Mouse (Mus musculus) heart, embryonic 15.5 days (tissue): ENCODE results near the gene Sec1. TPM values are rescaled to one million over a fixed set of nuclear protein-coding genes. Genes with fewer than 3 reads are reported as not detected.

Source experiments
- ATAC-seq: fragments of 200-750 bp; cut with Nextera tagmentation; replicated peaks from 2 replicates; pipeline ENCODE4 v1.8.0; 2017; ENCODE audit warnings: low read depth, moderate TSS enrichment; ENCODE audit not compliant: insufficient number of reproducible peaks, insufficient read depth, low FRiP score
- H3K27ac ChIP-seq: fragments of 300-500 bp; sonication (generic); 2 replicates; pipeline ENCODE4 v1.5.1; 2015; ENCODE audit warnings: mild to moderate bottlenecking, inconsistent platforms
- H3K27me3 ChIP-seq: fragments of 300-500 bp; sonication (generic); 2 replicates; pipeline ENCODE4 v1.6.1; 2015; ENCODE audit warnings: inconsistent platforms
- H3K36me3 ChIP-seq: fragments of 300-500 bp; sonication (generic); 2 replicates; pipeline ENCODE4 v1.6.1; 2015; ENCODE audit warnings: mild to moderate bottlenecking, inconsistent platforms
- H3K4me1 ChIP-seq: fragments of 300-500 bp; sonication (generic); replicated peaks from 2 replicates; pipeline ENCODE4 v1.6.1; 2015; ENCODE audit warnings: inconsistent platforms
- H3K4me2 ChIP-seq: fragments of 300-500 bp; sonication (generic); 2 replicates; pipeline ENCODE4 v1.6.1; 2015; ENCODE audit warnings: inconsistent platforms, mild to moderate bottlenecking, moderate library complexity
- H3K4me3 ChIP-seq: fragments of 300-500 bp; sonication (generic); 2 replicates; pipeline ENCODE4 v1.5.1; 2015; ENCODE audit warnings: mild to moderate bottlenecking, inconsistent platforms
- H3K9ac ChIP-seq: fragments of 300-500 bp; sonication (generic); 2 replicates; pipeline ENCODE4 v1.6.1; 2015; ENCODE audit warnings: mild to moderate bottlenecking, inconsistent platforms
- H3K9me3 ChIP-seq: fragments of 300-500 bp; sonication (generic); replicated peaks from 2 replicates; pipeline ENCODE4 v1.6.1; 2016; ENCODE audit warnings: inconsistent platforms
- WGBS: fragments of 180-500 bp; shearing (Covaris S2); methylation state at CpG from one replicate; pipeline ENCODE4 v1.1.7; 2015; ENCODE audit warnings: mixed read lengths; 5-methylcytosine and 5-hydroxymethylcytosine counted together
- polyA plus RNA-seq: library from polyadenylated mRNA; unstranded; fragments of >200 nt; fragmentation: Nextera tagmentation; extraction: Ambion mirVana; gene quantifications from 2 replicates; pipeline ENCODE4 v1.2.1, GENCODE M21; 2015

Gene Sec1
- polyA plus RNA-seq, 1 experiment from 2014 or later, result 0.13 TPM

DNA sequence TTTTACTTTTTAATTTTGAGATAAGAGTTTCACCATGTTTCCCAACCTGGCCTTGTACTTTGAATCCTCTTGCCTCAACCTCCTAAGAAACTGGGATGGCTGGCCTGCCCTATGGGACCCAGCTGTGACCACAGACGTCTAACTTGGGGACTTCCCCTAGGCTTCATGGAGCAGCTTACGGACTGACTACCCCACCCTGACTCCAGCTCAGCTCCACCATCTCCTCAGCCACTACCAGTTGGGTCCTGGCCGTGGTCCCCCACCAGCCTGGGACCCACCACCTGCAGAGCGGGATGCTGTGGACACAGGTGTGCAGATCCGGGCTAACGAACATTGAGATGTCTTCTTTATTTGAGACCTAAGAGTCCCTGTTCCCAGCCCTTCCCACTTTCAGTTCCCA, 56.5 kb downstream of the Sec1 start:
- Histone ChIP-seq H3K4me2 (no peak overlapping the region; the same call in 1 of the 2 replicates), H3K4me3 (no peak overlapping the region), H3K36me3 (peaks cover 8% of the 10 kb centered on the region), H3K27ac (no peak overlapping the region), H3K27me3 (no peaks in the 10 kb centered on the region), H3K4me1 (peaks cover 70% of the 10 kb centered on the region), H3K9ac (no peak overlapping the region), H3K9me3 (no peaks in the 10 kb centered on the region)
- 92% methylated on average over 6 of the region's 6 CpGs for WGBS
- no peak for ATAC-seq

DNA sequence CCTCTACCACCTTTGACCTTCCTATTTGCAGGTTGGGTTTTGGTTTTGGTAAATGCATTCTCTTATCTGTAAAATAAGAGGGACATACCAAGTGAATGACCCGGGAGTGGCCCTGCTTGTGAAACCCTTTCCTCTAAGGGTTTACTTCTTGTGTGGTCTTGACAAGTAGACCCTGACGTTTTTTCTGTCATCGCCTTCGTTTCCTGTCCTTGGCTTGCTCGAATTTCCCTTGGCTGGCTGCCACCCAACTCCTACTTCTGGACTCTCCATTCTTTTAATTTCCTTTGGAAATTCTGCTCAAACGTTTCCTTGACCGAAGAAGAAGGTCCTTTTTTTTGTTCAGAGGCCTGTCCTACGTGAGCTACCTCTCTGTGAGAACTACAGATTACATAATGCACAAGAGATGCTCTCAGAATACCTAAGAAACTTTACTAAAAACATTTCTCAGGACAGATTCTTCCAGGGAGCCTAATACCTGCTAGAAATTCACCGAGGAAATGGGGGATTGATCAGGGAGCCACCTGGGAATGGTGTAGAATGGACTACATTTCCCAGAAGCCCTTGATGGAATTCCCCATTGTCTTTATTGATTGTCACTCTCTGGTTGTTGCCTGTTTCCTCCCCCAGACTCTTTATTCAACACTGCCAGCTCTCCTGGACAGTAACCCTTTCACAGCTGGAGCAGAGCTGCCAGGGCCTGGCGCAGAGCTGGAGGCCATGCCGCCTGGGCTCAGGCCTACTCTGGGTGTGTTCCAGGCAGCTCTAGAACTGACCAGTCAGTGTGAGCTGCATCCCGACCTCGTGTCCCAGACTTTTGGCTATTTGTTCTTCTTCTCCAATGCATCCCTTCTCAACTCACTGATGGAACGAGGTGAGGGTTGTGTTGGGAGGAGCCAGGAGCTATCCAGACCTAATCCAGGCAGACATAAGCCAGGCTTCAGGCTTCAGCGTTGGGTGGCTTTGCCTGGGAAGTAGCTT, 58.2 kb downstream of the Sec1 start:
- no peaks in the 10 kb centered on the region for H3K9me3 ChIP-seq
- peaks cover 60% of the 10 kb centered on the region for H3K4me1 ChIP-seq
- H3K4me2 ChIP-seq, result no peak overlapping the region
- H3K27me3 ChIP-seq, result 0 out of 2 replicates have a peak, but pooled peaks cover 4% of the 10 kb centered on the region
- peak overlapping the region; percentile 75 for H3K27ac ChIP-seq
- H3K4me3 ChIP-seq, result no peak overlapping the region
- peak; percentile 32 for ATAC-seq
- no peak overlapping the region for H3K9ac ChIP-seq
- peaks cover 8% of the 10 kb centered on the region for H3K36me3 ChIP-seq
- 58% methylated on average over 15 of the region's 15 CpGs for WGBS

DNA sequence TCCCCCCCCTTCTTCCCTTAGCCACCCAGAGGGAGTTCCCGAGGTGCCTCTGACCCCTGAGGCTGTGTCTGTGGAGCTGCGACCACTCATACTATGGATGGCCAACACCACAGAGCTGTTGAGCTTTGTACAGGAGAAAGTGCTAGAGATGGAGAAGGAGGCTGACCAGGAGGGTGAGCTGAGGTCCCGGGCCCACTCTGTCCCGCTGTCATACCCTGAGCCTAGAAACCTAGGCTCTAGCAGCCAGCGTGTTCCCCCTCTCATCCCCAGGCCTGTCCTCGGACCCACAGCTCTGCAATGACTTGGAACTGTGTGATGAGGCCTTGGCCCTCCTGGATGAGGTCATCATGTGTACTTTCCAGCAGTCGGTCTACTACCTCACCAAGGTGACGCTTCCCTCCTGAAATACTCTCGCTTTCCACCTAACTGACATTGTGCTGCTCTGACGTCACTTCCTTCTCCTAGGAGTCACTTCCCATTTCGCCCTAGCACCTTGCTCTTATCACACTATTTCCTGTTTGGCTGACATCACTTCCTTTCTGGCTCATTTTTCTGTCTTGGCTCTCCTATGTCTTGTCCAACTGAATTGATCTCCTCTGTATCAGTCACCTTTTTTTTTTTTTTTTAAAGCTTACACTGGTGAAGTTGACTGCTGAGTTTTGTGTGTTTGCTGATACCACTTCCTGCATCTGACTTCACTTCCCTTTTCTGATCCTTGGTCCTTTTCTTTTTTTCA, 59.1 kb downstream of the Sec1 start:
- 0 out of 2 replicates have a peak, but pooled peaks cover 4% of the 10 kb centered on the region for H3K27me3 ChIP-seq
- H3K9ac ChIP-seq, result no peak overlapping the region
- WGBS, result 74% methylated on average over 11 of the region's 11 CpGs
- H3K4me3 ChIP-seq, result no peak overlapping the region
- H3K27ac ChIP-seq, result peak overlapping the region; percentile 75
- H3K4me2 ChIP-seq, result no peak overlapping the region
- no peak for ATAC-seq
- H3K4me1 ChIP-seq, result peaks cover 54% of the 10 kb centered on the region
- H3K9me3 ChIP-seq, result no peaks in the 10 kb centered on the region
- H3K36me3 ChIP-seq, result peaks cover 8% of the 10 kb centered on the region

DNA sequence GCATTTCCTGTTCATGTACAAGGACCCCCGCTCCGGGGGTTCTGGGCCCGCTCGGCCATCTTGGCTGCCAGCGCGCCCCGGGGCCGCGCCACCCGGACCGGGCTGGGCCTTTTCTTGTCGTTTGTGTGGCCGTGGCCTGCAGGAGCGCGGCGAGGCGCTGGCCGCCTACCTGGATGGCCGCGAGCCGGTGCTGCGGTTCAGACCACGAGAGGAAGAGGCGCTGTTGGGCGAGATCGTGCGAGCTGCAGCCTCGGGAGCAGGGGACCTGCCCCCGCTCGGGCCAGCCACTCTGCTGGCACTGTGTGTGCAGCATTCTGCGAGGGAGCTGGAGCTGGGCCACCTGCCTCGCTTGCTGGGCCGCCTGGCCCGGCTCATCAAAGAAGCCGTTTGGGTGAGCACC, 61.7 kb downstream of the Sec1 start:
- H3K27ac ChIP-seq, result peak overlapping the region; percentile 64

DNA sequence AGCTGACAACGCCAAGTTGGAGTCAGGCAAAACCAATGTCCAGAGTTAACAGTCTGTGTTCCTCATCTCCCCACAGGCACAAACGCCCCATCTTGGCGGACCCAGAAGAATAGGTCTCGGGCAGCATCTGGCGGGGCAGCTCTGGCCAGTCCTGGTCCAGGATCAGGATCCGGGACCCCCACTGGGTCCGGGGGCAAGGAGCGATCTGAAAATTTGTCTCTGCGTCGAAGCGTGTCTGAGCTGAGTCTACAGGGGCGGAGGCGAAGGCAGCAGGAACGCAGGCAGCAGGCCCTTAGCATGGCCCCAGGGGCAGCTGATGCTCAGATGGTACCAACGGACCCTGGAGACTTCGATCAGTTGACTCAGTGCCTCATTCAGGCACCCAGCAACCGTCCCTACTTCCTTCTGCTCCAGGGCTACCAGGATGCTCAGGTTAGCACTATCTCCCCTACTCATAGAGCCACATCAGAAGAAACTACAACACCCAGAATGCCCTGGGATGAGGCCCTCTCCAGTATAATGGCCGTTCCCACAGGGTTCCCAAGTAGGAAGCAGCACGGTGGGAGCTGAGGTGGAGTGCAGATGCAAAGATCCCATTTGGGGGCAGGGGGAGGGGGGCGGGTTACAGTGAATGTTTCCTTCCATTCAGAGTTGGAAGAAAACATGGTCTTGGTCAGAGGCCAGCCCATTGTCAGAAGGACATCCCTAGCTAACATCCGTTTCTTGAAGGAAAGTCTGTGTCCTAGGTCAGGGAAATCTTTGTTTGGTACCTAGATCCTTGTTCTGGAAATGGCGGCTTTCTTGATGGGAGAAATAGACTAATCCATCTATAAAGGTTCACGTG, 63.9 kb downstream of the Sec1 start:
- H3K9ac ChIP-seq, result no peak overlapping the region
- no peaks in the 10 kb centered on the region for H3K9me3 ChIP-seq
- peaks cover 19% of the 10 kb centered on the region for H3K27me3 ChIP-seq
- no peaks in the 10 kb centered on the region for H3K36me3 ChIP-seq
- peak overlapping the region; percentile 38 for H3K27ac ChIP-seq
- peak overlapping the region; percentile 98 for H3K4me2 ChIP-seq
- ATAC-seq, result no peak
- peaks cover 33% of the 10 kb centered on the region for H3K4me1 ChIP-seq
- 73% methylated on average over 23 of the region's 23 CpGs for WGBS
- peak overlapping the region; percentile 66 for H3K4me3 ChIP-seq

More for the DNA sequence above, 61.7 kb downstream of the Sec1 start:
- Histone ChIP-seq H3K27me3 (peaks cover 11% of the 10 kb centered on the region), H3K9me3 (no peaks in the 10 kb centered on the region), H3K4me3 (peak overlapping the region; percentile 37), H3K4me2 (peak overlapping the region; percentile 69), H3K9ac (peak overlapping the region; percentile 56), H3K4me1 (peaks cover 43% of the 10 kb centered on the region), H3K36me3 (peaks cover 8% of the 10 kb centered on the region)
- peak; percentile 31 for ATAC-seq
- 10% methylated on average over 33 of the region's 35 CpGs for WGBS

DNA sequence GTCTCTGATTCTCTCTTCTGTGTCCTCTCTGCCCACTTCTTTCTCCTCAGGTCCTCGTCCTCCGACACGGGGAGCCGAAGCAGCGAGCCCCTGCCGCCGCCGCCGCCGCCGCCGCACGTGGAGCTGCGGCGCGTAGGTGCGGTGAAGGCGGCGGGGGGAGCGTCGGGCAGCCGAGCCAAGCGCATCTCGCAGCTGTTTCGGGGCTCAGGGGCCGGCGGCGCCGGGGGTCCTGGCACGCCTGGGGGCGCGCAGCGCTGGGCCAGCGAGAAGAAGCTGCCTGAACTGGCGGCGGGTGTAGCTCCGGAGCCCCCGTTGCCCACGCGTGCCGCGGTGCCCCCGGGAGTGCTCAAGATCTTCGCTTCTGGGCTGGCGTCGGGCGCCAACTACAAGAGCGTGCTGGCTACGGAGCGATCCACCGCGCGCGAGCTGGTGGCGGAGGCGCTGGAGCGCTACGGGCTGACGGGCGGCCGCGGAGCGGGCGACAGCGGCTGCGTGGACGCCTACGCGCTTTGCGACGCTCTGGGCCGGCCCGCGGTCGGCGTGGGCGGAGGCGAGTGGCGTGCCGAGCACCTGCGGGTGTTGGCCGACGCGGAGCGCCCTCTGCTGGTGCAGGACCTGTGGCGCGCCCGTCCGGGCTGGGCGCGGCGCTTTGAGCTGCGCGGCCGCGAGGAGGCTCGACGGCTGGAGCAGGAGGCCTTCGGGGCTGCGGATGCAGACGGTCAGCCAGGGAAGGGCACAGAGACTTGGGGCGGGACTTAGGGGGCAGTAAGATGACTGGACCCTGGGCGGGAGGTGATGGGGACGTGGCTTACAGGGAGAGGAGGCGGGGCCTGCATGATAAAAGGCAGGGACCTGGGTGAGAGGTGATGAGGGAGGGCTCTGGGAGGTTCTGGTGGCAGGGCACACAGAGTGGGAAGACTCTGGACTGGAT, 65.6 kb downstream of the Sec1 start:
- WGBS, result under 1% methylated on average over 105 of the region's 105 CpGs
- no peaks in the 10 kb centered on the region for H3K36me3 ChIP-seq
- peak overlapping the region; percentile 78 for H3K27ac ChIP-seq
- no peaks in the 10 kb centered on the region for H3K9me3 ChIP-seq
- H3K9ac ChIP-seq, result peak overlapping the region; percentile 82
- peaks cover 19% of the 10 kb centered on the region for H3K27me3 ChIP-seq
- peak; percentile 68 for ATAC-seq
- H3K4me2 ChIP-seq, result peak overlapping the region; percentile 98
- peak overlapping the region; percentile 66 for H3K4me3 ChIP-seq
- H3K4me1 ChIP-seq, result peaks cover 27% of the 10 kb centered on the region

Other genes starting within 250 kb of the Sec1 start
- gene Ftl1, start 234.5 kb downstream of the Sec1 start, polyA plus RNA-seq, result 3,328 and 3,965 TPM in 2 replicates
- gene Bax, start 227.5 kb downstream of the Sec1 start, polyA plus RNA-seq, result 107 and 112 TPM in 2 replicates
- 0.28 and 1.3 TPM in 2 replicates for gene Tulp2, start 212.5 kb downstream of the Sec1 start, polyA plus RNA-seq
- not detected in 2 replicates for gene Gm45808, start 207.6 kb downstream of the Sec1 start, polyA plus RNA-seq
- gene Dhdh, start 205.6 kb downstream of the Sec1 start, polyA plus RNA-seq, result 4.0 and 4.1 TPM in 2 replicates
- gene Nucb1, start 184.0 kb downstream of the Sec1 start, polyA plus RNA-seq, result 144 and 177 TPM in 2 replicates
- gene Ppp1r15a, start 168.1 kb downstream of the Sec1 start, polyA plus RNA-seq, result 25.3 and 37.6 TPM in 2 replicates
- gene Plekha4, start 168.1 kb downstream of the Sec1 start, polyA plus RNA-seq, result 1.0 and 2.6 TPM in 2 replicates
- 0.24 and 0.82 TPM in 2 replicates for gene Hsd17b14, start 139.5 kb downstream of the Sec1 start, polyA plus RNA-seq
- gene Bcat2, start 124.2 kb downstream of the Sec1 start, polyA plus RNA-seq, result 79.4 and 84.5 TPM in 2 replicates
- 0.13 and 1.2 TPM in 2 replicates for gene Fgf21, start 78.9 kb downstream of the Sec1 start, polyA plus RNA-seq
- gene Fut1, start 77.1 kb downstream of the Sec1 start, polyA plus RNA-seq, result 0.15 and 0.66 TPM in 2 replicates
- 0.33 and 0.35 TPM in 2 replicates for gene Izumo1, start 72.6 kb downstream of the Sec1 start, polyA plus RNA-seq
- gene Rasip1, start 66.9 kb downstream of the Sec1 start, polyA plus RNA-seq, result 19.6 and 23.4 TPM in 2 replicates
- 7.3 and 7.4 TPM in 2 replicates for gene Mamstr, start 54.4 kb downstream of the Sec1 start, polyA plus RNA-seq
- gene Fut2, start 28.0 kb downstream of the Sec1 start, polyA plus RNA-seq, result 1.5 and 1.6 TPM in 2 replicates
- 0.14 TPM in 1 of 2 replicates, not detected in the other for gene Ntn5, start 10.4 kb downstream of the Sec1 start, polyA plus RNA-seq
- 5.1 and 6.0 TPM in 2 replicates for gene Car11, start 5.4 kb upstream of the Sec1 start, polyA plus RNA-seq
- 3.0 and 4.3 TPM in 2 replicates for gene Dbp, start 10.7 kb upstream of the Sec1 start, polyA plus RNA-seq
- gene Rpl18, start 21.1 kb upstream of the Sec1 start, polyA plus RNA-seq, result 540 and 572 TPM in 2 replicates
- 13.7 and 21.0 TPM in 2 replicates for gene Sphk2, start 23.6 kb upstream of the Sec1 start, polyA plus RNA-seq
- 0.25 and 0.65 TPM in 2 replicates for gene Fam83e, start 26.8 kb upstream of the Sec1 start, polyA plus RNA-seq
- gene Spaca4, start 31.4 kb upstream of the Sec1 start, polyA plus RNA-seq, result not detected in 2 replicates
- gene Lmtk3, start 89.3 kb upstream of the Sec1 start, polyA plus RNA-seq, result 0.53 TPM in 1 of 2 replicates, not detected in the other
- 0.21 and 1.1 TPM in 2 replicates for gene Sult2b1, start 90.3 kb upstream of the Sec1 start, polyA plus RNA-seq
- gene Cyth2, start 120.2 kb upstream of the Sec1 start, polyA plus RNA-seq, result 92.2 and 101 TPM in 2 replicates
- gene Kcnj14, start 130.4 kb upstream of the Sec1 start, polyA plus RNA-seq, result 0.37 and 0.44 TPM in 2 replicates
- gene Grwd1, start 136.5 kb upstream of the Sec1 start, polyA plus RNA-seq, result 29.1 and 38.8 TPM in 2 replicates
- 54.6 and 65.0 TPM in 2 replicates for gene Kdelr1, start 178.4 kb upstream of the Sec1 start, polyA plus RNA-seq
- gene Grin2d, start 184.0 kb upstream of the Sec1 start, polyA plus RNA-seq, result 0.21 and 0.27 TPM in 2 replicates
- gene Syngr4, start 202.3 kb upstream of the Sec1 start, polyA plus RNA-seq, result 0.65 and 0.76 TPM in 2 replicates
- gene Tmem143, start 202.5 kb upstream of the Sec1 start, polyA plus RNA-seq, result 6.6 and 8.0 TPM in 2 replicates
- gene Emp3, start 227.0 kb upstream of the Sec1 start, polyA plus RNA-seq, result 71.5 and 108 TPM in 2 replicates
- 3.4 and 3.6 TPM in 2 replicates for gene Ccdc114, start 229.7 kb upstream of the Sec1 start, polyA plus RNA-seq